Mouse (Mus musculus): Measurements from ENCODE around the gene Klf7. TPM values are rescaled to one million over a fixed set of nuclear protein-coding genes. Genes with fewer than 3 reads are reported as not detected.
A peak's percentile ranks its signal among the peaks of the same experiment; 100 is the strongest.

Gene Klf7
- total and polyA plus RNA-seq, 2 experiments from 2014 or later, result 61.5 to 154 TPM

- 52% methylated on average over 2 of the region's 2 CpGs for WGBS
- Histone ChIP-seq H3K27ac (ENCODE audit: low read depth, low read length) (no peak overlapping the region), H3K4me1 (ENCODE audit: insufficient read depth) (peaks cover 27% of the 10 kb centered on the region), H3K36me3 (ENCODE audit: insufficient read depth) (peaks cover 3% of the 10 kb centered on the region), H3K9me3 (ENCODE audit: low read length) (no peaks in the 10 kb centered on the region), H3K4me3 (ENCODE audit: low read depth, low read length) (no peak overlapping the region), H3K9ac (no peak overlapping the region), H3K27me3 (ENCODE audit: insufficient read depth, low read length) (no peaks in the 10 kb centered on the region), H3K4me2 (ENCODE audit: low read depth) (no peak overlapping the region)
- DNase-seq (no peak), ATAC-seq (no peak)
- no peak for TF ChIP-seq CTCF (IDR thresholded peaks at IDR 0.05; ENCODE audit: low read depth)
These were observed 51.1 kb downstream of the Klf7 start for GRCm38 (mm10) chr1:64070947-64071346.

GRCm38 (mm10) chr1:64066320-64067254 lies 55.5 kb downstream of the Klf7 start:
- no peaks in the 10 kb centered on the region for H3K9me3 ChIP-seq (ENCODE audit: low read length)
- no peak overlapping the region; the same call in 1 of the 2 replicates for H3K9ac ChIP-seq
- peak overlapping the region; percentile 79 for H3K27ac ChIP-seq (ENCODE audit: low read depth, low read length)
- 5% methylated on average over 10 of the region's 10 CpGs for WGBS
- no peaks in the 10 kb centered on the region for H3K36me3 ChIP-seq (ENCODE audit: insufficient read depth)
- H3K27me3 ChIP-seq (ENCODE audit: insufficient read depth, low read length), result no peaks in the 10 kb centered on the region
- H3K4me2 ChIP-seq (ENCODE audit: low read depth), result peak overlapping the region; percentile 32
- peaks cover 31% of the 10 kb centered on the region for H3K4me1 ChIP-seq (ENCODE audit: insufficient read depth)
- TF ChIP-seq CTCF (IDR thresholded peaks at IDR 0.05; ENCODE audit: low read depth), result no peak
- peak; percentile 85 for DNase-seq
- ATAC-seq, result peak; percentile 98
- H3K4me3 ChIP-seq (ENCODE audit: low read depth, low read length), result no peak overlapping the region

GRCm38 (mm10) chr1:64061488-64061887 lies 60.6 kb downstream of the Klf7 start:
- no peak overlapping the region for H3K9ac ChIP-seq
- H3K4me1 ChIP-seq (ENCODE audit: insufficient read depth), result peaks cover 29% of the 10 kb centered on the region
- TF ChIP-seq CTCF (IDR thresholded peaks at IDR 0.05; ENCODE audit: low read depth), result no peak

DNA sequence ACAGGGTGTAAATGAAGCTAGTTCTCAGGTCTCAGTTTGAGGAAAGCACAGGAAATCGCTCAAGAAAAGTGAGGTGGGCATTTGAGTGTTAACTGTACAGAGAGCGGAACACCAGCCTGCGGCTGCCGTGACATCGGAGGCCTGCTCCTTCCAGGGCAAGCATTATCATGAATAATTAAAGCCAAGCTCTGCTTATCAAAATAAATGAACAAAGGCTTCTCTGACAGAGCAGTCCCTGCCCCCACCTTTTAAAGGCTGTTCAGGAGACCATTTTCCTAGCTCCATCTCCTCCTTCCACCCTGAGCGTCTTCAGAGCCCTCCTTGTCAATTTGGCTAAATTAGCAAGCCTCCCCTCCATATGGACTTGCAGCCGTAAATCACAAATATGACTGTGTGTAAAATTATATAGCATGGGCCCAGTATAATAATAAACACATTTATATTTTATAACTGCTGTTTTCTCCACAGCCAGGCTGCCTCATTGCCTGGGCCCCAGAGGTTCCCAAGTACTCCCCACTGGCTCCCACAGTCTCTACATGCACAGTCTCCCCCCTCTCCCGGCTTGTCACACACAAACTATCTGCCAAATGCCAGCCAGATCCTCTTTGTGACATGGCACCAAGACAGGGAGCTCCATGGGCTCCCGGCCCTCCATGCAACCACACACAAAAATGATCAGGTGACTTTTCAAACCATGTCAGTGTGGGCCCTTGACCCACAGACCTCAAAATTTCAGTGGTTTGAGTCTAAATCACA lies 61.2 kb downstream of the Klf7 start:
- TF ChIP-seq CTCF (IDR thresholded peaks at IDR 0.05; ENCODE audit: low read depth), result no peak
- Histone ChIP-seq H3K27me3 (ENCODE audit: insufficient read depth, low read length) (no peaks in the 10 kb centered on the region), H3K4me1 (ENCODE audit: insufficient read depth) (peaks cover 26% of the 10 kb centered on the region), H3K36me3 (ENCODE audit: insufficient read depth) (peaks cover 5% of the 10 kb centered on the region; the same call in 1 of the 2 replicates), H3K9ac (0 out of 2 replicates have a peak overlapping the region, but pooled peaks have one; percentile 10), H3K9me3 (ENCODE audit: low read length) (no peaks in the 10 kb centered on the region), H3K4me2 (ENCODE audit: low read depth) (peak overlapping the region; percentile 1; the same call in 1 of the 2 replicates), H3K27ac (ENCODE audit: low read depth, low read length) (peak overlapping the region; percentile 57), H3K4me3 (ENCODE audit: low read depth, low read length) (no peak overlapping the region)
- ATAC-seq, result peak; percentile 48; the same call in 1 of the 2 replicates
- DNase-seq, result peak; percentile 18
- WGBS, result 16% methylated on average over 9 of the region's 9 CpGs

More at GRCm38 (mm10) chr1:64061488-64061887, 60.6 kb downstream of the Klf7 start:
- H3K4me3 ChIP-seq (ENCODE audit: low read depth, low read length), result no peak overlapping the region
- H3K4me2 ChIP-seq (ENCODE audit: low read depth), result no peak overlapping the region
- H3K36me3 ChIP-seq (ENCODE audit: insufficient read depth), result peaks cover 5% of the 10 kb centered on the region; the same call in 1 of the 2 replicates
- H3K27me3 ChIP-seq (ENCODE audit: insufficient read depth, low read length), result no peaks in the 10 kb centered on the region
- ATAC-seq (no peak), DNase-seq (no peak)
- WGBS, result 43% methylated on average over 10 of the region's 10 CpGs
- H3K27ac ChIP-seq (ENCODE audit: low read depth, low read length), result peak overlapping the region; percentile 57
- H3K9me3 ChIP-seq (ENCODE audit: low read length), result no peaks in the 10 kb centered on the region

GRCm38 (mm10) chr1:64060116-64060515 lies 62.0 kb downstream of the Klf7 start:
- H3K4me1 ChIP-seq (ENCODE audit: insufficient read depth), result peaks cover 22% of the 10 kb centered on the region
- H3K4me3 ChIP-seq (ENCODE audit: low read depth, low read length), result no peak overlapping the region
- TF ChIP-seq CTCF (IDR thresholded peaks at IDR 0.05; ENCODE audit: low read depth), result no peak
- 58% methylated on average over 7 of the region's 7 CpGs for WGBS
- no peaks in the 10 kb centered on the region for H3K27me3 ChIP-seq (ENCODE audit: insufficient read depth, low read length)
- H3K9ac ChIP-seq, result 0 out of 2 replicates have a peak overlapping the region, but pooled peaks have one; percentile 10
- no peaks in the 10 kb centered on the region for H3K9me3 ChIP-seq (ENCODE audit: low read length)
- H3K4me2 ChIP-seq (ENCODE audit: low read depth), result no peak overlapping the region
- ATAC-seq (no peak), DNase-seq (no peak)
- H3K36me3 ChIP-seq (ENCODE audit: insufficient read depth), result peaks cover 5% of the 10 kb centered on the region; the same call in 1 of the 2 replicates
- no peak overlapping the region; the same call in 1 of the 2 replicates for H3K27ac ChIP-seq (ENCODE audit: low read depth, low read length)

- ATAC-seq, result no peak
- H3K4me1 ChIP-seq (ENCODE audit: insufficient read depth), result peaks cover 18% of the 10 kb centered on the region
- no peak overlapping the region for H3K4me3 ChIP-seq (ENCODE audit: low read depth, low read length)
- WGBS, result 91% methylated on average over 2 of the region's 2 CpGs
- no peak for DNase-seq
- no peak overlapping the region for H3K9ac ChIP-seq
- no peaks in the 10 kb centered on the region for H3K9me3 ChIP-seq (ENCODE audit: low read length)
- no peak for TF ChIP-seq CTCF (IDR thresholded peaks at IDR 0.05; ENCODE audit: low read depth)
- peaks cover 5% of the 10 kb centered on the region; the same call in 1 of the 2 replicates for H3K36me3 ChIP-seq (ENCODE audit: insufficient read depth)
- H3K27me3 ChIP-seq (ENCODE audit: insufficient read depth, low read length), result no peaks in the 10 kb centered on the region
- H3K4me2 ChIP-seq (ENCODE audit: low read depth), result no peak overlapping the region
- no peak overlapping the region for H3K27ac ChIP-seq (ENCODE audit: low read depth, low read length)
These were observed 65.5 kb downstream of the Klf7 start for GRCm38 (mm10) chr1:64056541-64056940.

Data from forebrain, postnatal 0 days (tissue).